Mouse (Mus musculus) ZHBTc4 (cell line): ENCODE measurements around the gene Trp53rkb.
A peak's percentile ranks its signal among the peaks of the same experiment; 100 is the strongest.

ENCODE experiments used
- DNase-seq: peaks from one replicate; pipeline ENCODE4 v3.0.0-alpha.2; 2011; ENCODE audit warnings: low read depth, low spot score

Gene Trp53rkb

GRCm38 (mm10) chr2:166799615-166800472, 7.5 kb downstream of the Trp53rkb start:
- no peak for DNase-seq

GRCm38 (mm10) chr2:166800473-166800857, 8.1 kb downstream of the Trp53rkb start:
- DNase-seq, result no peak

GRCm38 (mm10) chr2:166801436-166801835, 9.1 kb downstream of the Trp53rkb start:
- no peak for DNase-seq

DNA sequence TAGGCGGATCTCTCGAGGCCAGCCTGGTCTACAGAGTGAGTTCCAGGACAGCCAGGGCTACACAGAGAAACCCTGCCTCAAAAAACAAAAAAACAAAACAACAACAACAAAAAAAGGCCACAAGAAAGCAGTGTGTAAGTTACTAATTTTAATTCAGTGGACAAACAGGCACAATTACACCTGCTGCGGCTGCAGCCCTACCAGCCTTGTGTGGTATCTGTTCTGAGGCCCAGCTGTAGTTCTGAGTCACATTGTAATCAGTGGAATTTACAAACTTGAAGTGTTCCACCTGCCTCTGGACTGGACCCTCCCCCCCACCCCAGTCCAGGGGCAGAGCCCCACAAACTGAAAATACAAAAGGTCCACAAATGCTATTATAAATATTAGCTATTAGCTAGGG, 11.0 kb downstream of the Trp53rkb start:
- no peak for DNase-seq

GRCm38 (mm10) chr2:166805250-166806172, 13.2 kb downstream of the Trp53rkb start, which contains the start of gene Arfgef2:
Gene Arfgef2, plus strand, starts transcription at chr2:166805588.
- DNase-seq, result peak; percentile 97

DNA sequence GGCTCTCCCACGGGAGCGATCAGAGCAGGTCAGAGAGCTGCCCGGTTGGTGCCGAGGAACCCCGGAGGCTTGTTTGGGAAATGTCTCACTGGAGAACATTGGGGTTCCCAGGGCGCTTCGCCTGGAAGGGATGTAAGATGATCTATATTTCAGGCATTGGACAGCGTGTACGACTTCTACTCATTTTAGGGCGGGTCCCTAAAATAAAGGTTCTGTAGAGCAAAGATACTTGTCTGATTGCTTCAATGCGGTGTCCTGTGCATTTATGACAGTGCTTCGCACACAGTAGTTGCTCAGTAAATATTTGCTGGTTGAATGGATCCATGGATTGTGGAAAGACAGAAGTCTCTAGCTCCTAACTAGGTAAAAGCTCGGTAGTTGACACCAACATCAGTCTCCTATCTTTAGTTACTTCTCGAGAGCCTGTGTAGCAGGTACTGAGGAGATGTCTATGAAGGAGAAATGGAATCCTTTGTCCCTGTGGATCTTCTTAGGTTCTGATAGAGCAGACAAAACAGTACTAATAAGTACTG, 13.9 kb downstream of the Trp53rkb start:
- peak; percentile 25 for DNase-seq

- no peak for DNase-seq
Measured at GRCm38 (mm10) chr2:166806813-166807212, 14.5 kb downstream of the Trp53rkb start.

GRCm38 (mm10) chr2:166809499-166809898, 17.2 kb downstream of the Trp53rkb start:
- DNase-seq, result no peak

GRCm38 (mm10) chr2:166810821-166811220, 18.5 kb downstream of the Trp53rkb start:
- DNase-seq, result no peak

DNA sequence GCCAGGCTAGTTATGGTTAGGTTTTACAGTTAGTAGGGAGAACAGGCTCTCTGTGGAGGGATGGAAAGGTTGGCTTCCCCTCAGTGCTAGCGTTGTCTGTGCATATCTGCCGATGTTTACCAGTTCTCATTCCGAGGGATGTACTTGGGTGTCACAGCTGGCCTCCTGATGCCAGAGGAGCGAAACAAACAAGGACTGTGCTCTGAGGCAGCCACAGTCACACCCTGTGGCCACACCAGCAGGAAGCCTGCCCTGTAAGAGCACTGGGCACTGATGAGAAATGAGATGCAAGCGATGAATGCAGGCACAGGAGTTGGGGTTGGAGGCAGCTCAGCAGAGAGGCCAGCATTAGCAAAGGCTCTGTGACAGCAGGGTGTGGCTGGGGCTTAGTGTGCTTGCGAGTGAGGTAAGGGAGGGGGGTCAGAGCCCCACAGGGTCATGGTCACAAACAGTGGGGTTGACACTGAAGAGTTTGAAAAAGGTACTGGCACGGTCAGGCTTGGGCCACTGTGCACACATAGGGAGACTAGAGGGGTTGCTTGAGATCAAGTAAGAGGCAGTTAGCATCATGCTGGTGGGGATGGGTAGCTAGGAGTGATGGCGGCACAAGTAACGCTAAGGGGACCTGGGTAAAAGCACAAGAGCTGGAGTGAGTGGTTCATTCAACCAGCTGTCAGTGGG, 26.3 kb downstream of the Trp53rkb start:
- no peak for DNase-seq

DNA sequence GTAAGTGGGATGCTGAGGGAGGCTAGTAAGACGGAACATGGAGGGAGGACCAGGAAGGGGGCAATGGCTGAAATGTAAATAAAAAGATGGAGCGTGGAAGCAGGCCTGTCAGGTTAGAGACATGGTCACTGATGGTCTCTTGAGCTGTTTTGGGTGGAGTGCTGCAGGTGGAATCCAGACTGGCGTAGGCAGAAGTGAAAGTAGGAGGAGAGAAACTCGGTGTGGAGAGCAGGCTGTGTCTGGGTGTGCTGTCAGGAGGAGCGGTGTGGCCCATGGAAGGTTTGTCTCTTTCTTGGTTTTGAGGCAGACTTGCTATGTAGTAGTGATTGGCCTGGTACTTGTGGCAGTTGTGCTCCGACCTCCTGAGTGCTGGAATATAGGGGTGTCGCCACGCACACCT, 27.5 kb downstream of the Trp53rkb start:
- no peak for DNase-seq

DNA sequence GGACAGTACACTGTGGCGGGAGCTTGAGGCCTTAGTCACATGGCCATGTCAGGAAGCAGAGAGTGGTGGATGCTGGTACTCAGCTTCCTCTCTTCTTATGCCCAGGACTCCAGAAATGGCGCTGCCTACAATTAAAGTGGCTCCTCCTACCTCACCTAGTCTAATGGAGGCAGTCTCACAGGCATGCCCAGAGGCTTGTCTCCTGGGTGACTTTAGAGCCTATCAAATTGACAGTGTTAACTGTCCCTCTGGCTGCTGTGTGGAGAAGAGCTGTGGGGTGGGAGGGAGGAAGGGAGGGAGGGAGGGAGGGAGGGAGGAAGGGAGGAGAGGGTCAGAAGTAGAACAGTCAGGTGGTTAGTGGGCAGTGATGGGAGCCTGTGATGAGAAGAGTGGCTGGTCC, 28.5 kb downstream of the Trp53rkb start:
- DNase-seq, result peak; percentile 49

DNA sequence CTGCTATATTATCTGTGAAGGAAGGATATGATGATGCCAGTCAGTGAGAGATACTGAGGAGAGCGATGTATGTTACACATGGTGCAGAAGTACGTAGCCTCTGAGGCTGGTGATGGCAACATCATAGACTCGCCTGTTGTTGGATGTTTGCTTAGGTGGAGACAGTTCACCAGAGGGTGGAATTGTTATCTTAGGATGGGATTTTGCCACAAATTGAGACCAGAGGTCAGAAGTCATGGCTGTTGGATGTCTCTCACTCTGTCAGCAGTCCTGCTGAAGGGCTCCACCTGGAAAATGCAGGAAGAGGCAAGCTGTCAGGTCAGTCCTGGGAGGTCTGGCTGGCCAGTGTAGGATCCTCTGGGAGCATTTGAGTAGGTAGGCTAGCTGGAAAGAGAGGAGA, 29.1 kb downstream of the Trp53rkb start:
- DNase-seq, result no peak

GRCm38 (mm10) chr2:166822119-166822826, 29.9 kb downstream of the Trp53rkb start:
- no peak for DNase-seq

DNA sequence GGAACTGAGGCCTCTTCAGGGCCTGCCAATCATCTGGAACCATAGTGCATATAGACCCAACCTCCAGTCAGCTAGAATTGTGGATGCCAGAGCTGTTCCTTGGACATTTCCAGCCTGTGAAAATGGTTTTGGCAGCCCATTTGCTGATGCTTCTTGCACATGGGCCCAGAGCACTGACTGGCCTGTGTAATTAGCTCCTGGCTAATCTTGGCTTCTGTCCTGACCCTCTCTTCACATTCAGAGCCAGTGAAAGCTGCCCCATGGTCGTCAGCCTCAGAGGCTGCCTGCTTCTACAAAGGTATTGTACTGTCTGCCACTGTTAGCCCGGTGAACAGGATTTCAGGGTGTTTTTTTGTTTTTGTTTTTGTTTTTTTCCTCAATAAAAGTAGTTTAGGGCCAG, 30.6 kb downstream of the Trp53rkb start:
- no peak for DNase-seq

DNA sequence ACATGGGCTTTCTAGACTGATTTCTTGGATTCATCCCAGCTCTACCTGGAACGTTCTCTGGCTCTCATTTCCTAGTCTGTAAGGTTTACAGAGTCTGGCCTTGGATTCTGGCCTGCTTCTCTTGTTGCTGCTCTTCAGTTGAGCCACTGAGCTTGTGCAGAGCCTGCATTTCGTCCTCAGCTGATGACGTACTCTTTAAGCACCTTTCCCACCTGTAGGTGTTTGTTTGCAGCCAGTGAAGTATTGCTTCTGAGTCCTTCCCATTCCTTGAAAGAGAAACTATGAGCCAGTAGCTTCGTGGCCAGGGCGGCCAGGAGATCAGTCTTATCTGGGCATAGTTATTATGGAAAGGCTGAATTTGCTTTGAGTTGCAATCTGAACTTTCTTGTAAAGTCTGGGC, 32.1 kb downstream of the Trp53rkb start:
- no peak for DNase-seq

DNA sequence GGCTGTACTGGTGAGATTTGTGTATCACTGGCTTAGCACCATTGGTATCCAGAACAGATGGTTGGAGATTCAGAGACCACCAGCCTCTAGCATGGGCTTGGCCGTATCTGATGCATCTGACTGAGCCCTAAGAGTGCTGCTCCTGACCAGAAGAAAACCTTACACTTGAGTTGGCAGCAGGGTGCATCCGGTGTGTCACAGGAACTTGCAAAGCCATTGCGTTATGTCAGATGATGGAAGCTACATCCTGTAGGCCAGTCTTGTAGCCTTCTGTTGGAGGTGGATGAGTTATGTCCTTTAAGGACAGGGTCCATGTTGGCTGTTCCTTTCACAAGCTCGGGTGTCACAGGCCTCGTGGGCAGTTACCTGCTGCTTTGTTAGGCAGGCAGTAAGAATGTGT, 32.7 kb downstream of the Trp53rkb start:
- DNase-seq, result no peak

- no peak for DNase-seq
Measured at GRCm38 (mm10) chr2:166826491-166827224, 34.3 kb downstream of the Trp53rkb start.

DNA sequence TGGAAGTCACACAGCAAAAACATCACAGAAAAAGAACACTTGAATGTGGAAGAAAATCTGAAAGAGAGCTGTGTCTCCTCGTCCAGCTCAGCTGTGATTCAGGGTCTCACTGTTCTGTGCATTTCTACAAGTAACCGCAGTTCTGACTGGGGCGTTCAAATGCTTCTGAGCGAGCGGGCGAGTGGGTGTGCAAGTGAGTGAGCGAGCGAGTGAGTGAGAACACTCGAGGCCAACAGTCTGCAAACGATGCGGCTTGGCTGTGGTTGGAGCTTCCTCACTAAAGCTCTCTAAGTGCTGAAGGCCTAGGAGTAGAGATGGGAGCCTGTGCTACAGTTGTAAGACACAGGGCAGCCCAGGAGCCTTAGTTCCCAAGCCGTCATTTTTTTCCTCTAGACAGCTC, 36.0 kb downstream of the Trp53rkb start:
- DNase-seq, result no peak

DNA sequence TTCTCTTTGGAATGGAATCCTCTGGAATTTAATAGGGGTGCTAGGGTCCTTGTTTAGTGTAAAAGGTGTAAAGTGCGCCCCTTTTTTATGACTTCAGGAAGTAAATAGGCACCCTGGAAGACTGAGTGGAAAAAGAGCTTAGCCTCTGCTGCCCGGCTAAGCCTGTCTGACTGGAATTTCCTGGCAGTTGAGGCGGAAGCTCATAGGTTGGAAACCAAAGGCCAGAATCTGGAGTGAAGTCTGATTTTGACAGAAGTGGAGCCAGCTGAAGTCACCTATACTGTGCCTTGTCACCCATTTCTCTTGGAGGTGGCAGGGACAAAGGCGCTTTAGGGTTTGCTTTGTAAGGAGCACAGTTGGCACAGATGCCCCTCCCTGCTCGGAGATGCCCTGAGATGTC, 38.0 kb downstream of the Trp53rkb start:
- no peak for DNase-seq
